Mouse (Mus musculus) G1E (cell line): Measurements from ENCODE around the gene Aox4. TPM values are rescaled to one million over a fixed set of nuclear protein-coding genes. Genes with fewer than 3 reads are reported as not detected.

ENCODE experiments used
- ATAC-seq: 2 replicates; pipeline ENCODE4 v1.8.0; 2016; ENCODE audit warnings: mild to moderate bottlenecking; ENCODE audit not compliant: insufficient number of reproducible peaks, poor library complexity, low FRiP score, severe bottlenecking; ENCODE audit errors: extremely low read depth
- DNase-seq: peaks from one replicate; pipeline ENCODE4 v3.0.0; 2012; ENCODE audit warnings: low spot score
- H3K27me3 ChIP-seq: 2 replicates; pipeline ENCODE4 v1.6.1; 2012; ENCODE audit warnings: mild to moderate bottlenecking, low read length, inconsistent platforms; ENCODE audit not compliant: insufficient read depth
- H3K36me3 ChIP-seq: replicated peaks from 2 replicates; pipeline ENCODE3; 2012; ENCODE audit warnings: mild to moderate bottlenecking, inconsistent platforms
- H3K4me1 ChIP-seq: 2 replicates; pipeline ENCODE4 v1.6.1; 2012; ENCODE audit warnings: low read depth, low read length, inconsistent platforms, mixed read lengths; ENCODE audit not compliant: insufficient read depth
- H3K4me3 ChIP-seq: 2 replicates; pipeline ENCODE4 v1.5.1; 2012; ENCODE audit warnings: low read depth, mild to moderate bottlenecking, inconsistent platforms, low read length, moderate library complexity, mixed read lengths
- H3K9me3 ChIP-seq: replicated peaks from 2 replicates; pipeline ENCODE4 v1.6.1; 2012; ENCODE audit warnings: inconsistent platforms
- CTCF ChIP-seq: IDR thresholded peaks from 2 replicates; pipeline ENCODE4 v1.5.1; 2012; ENCODE audit warnings: low read depth, low read length, inconsistent platforms, mixed read lengths
- GATA1 ChIP-seq: IDR thresholded peaks from 2 replicates; pipeline ENCODE4 v1.6.1; 2012; ENCODE audit warnings: borderline replicate concordance, low read length, inconsistent platforms, mixed read lengths
- GATA2 ChIP-seq: IDR thresholded peaks from 2 replicates; pipeline ENCODE4 v1.6.1; 2012; ENCODE audit warnings: low read depth, low read length, inconsistent platforms, borderline replicate concordance
- POLR2AphosphoS5 ChIP-seq: IDR thresholded peaks from 2 replicates; pipeline ENCODE4 v1.6.1; 2012; ENCODE audit warnings: low read depth, low read length, inconsistent platforms; ENCODE audit not compliant: insufficient replicate concordance
- TAL1 ChIP-seq: conservative IDR thresholded peaks from 2 replicates; pipeline ENCODE4 v1.6.1; 2012; ENCODE audit warnings: low read depth, low read length, inconsistent platforms, mixed read lengths
- polyA plus RNA-seq: library from polyadenylated mRNA; stranded (reverse); fragments of >175 nt; gene quantifications from 2 replicates; pipeline ENCODE4 v1.2.3, GENCODE M21; 2012
- total RNA-seq, 2 experiments: library from RNA; stranded (forward) in 1 of 2; stranded (reverse) in 1 of 2; fragments of 200-1000 nt in 1 of 2; fragments of >200 nt in 1 of 2; fragmentation: Nextera tagmentation in 1 of 2; gene quantifications; 2 replicates each; pipeline ENCODE4 v1.2.3; 2014 to 2017

Aox4 gene
- total and polyA plus RNA-seq, 3 experiments = 0.07 to 6.1 (median 0.82) TPM

GRCm38 (mm10) chr1:58221879-58222278 lies 11.7 kb downstream of the Aox4 start:
- TF ChIP-seq POLR2AphosphoS5 (no peak), CTCF (no peak), GATA1 (no peak), TAL1 (no peak), GATA2 (no peak)
- H3K36me3 ChIP-seq = no peaks in the 10 kb centered on the region
- peaks cover 3% of the 10 kb centered on the region for H3K4me1 ChIP-seq
- no peak for ATAC-seq
- no peak for DNase-seq
- no peak overlapping the region for H3K4me3 ChIP-seq
- peaks cover 25% of the 10 kb centered on the region for H3K27me3 ChIP-seq
- H3K9me3 ChIP-seq = no peaks in the 10 kb centered on the region

GRCm38 (mm10) chr1:58228086-58228485 lies 17.9 kb downstream of the Aox4 start:
- no peaks in the 10 kb centered on the region for H3K9me3 ChIP-seq
- DNase-seq (no peak), ATAC-seq (no peak)
- H3K4me3 ChIP-seq = no peak overlapping the region
- peaks cover 11% of the 10 kb centered on the region for H3K27me3 ChIP-seq
- no peaks in the 10 kb centered on the region for H3K4me1 ChIP-seq
- TF ChIP-seq TAL1 (no peak), POLR2AphosphoS5 (no peak), GATA2 (no peak), CTCF (no peak), GATA1 (no peak)
- no peaks in the 10 kb centered on the region for H3K36me3 ChIP-seq

- ATAC-seq (no peak), DNase-seq (no peak)
- Histone ChIP-seq H3K4me1 (no peaks in the 10 kb centered on the region), H3K36me3 (no peaks in the 10 kb centered on the region), H3K27me3 (peaks cover 7% of the 10 kb centered on the region), H3K4me3 (no peak overlapping the region), H3K9me3 (no peaks in the 10 kb centered on the region)
- no peak for TF ChIP-seq CTCF
- TF ChIP-seq TAL1 = no peak
- TF ChIP-seq POLR2AphosphoS5 = no peak
- TF ChIP-seq GATA1 = no peak
- TF ChIP-seq GATA2 = no peak
Observed at GRCm38 (mm10) chr1:58228916-58229315, 18.7 kb downstream of the Aox4 start.

GRCm38 (mm10) chr1:58229774-58230173 lies 19.6 kb downstream of the Aox4 start:
- H3K27me3 ChIP-seq = peaks cover 7% of the 10 kb centered on the region
- DNase-seq = no peak
- no peaks in the 10 kb centered on the region for H3K36me3 ChIP-seq
- no peaks in the 10 kb centered on the region for H3K4me1 ChIP-seq
- no peaks in the 10 kb centered on the region for H3K9me3 ChIP-seq
- ATAC-seq = no peak
- TF ChIP-seq GATA1 = no peak
- no peak for TF ChIP-seq TAL1
- no peak for TF ChIP-seq CTCF
- no peak overlapping the region for H3K4me3 ChIP-seq

- Histone ChIP-seq H3K4me3 (no peak overlapping the region), H3K9me3 (no peaks in the 10 kb centered on the region), H3K4me1 (no peaks in the 10 kb centered on the region), H3K27me3 (peaks cover 7% of the 10 kb centered on the region), H3K36me3 (no peaks in the 10 kb centered on the region)
- TF ChIP-seq TAL1 = no peak
- no peak for TF ChIP-seq CTCF
- no peak for TF ChIP-seq GATA2
- TF ChIP-seq GATA1 = no peak
- TF ChIP-seq POLR2AphosphoS5 = no peak
- ATAC-seq (no peak), DNase-seq (no peak)
Observed at GRCm38 (mm10) chr1:58230542-58230941, 20.3 kb downstream of the Aox4 start.

GRCm38 (mm10) chr1:58235405-58235804 lies 25.2 kb downstream of the Aox4 start:
- Histone ChIP-seq H3K4me3 (no peak overlapping the region), H3K4me1 (peaks cover 5% of the 10 kb centered on the region; the same call in 1 of the 2 replicates), H3K27me3 (peaks cover 13% of the 10 kb centered on the region), H3K9me3 (no peaks in the 10 kb centered on the region), H3K36me3 (no peaks in the 10 kb centered on the region)
- ATAC-seq (no peak), DNase-seq (no peak)
- no peak for TF ChIP-seq GATA2
- TF ChIP-seq TAL1 = no peak
- no peak for TF ChIP-seq GATA1
- no peak for TF ChIP-seq POLR2AphosphoS5
- no peak for TF ChIP-seq CTCF
